Mouse (Mus musculus) heart, postnatal 36 days (tissue): ENCODE measurements around the gene Immp1l. TPM values are rescaled to one million over a fixed set of nuclear protein-coding genes. Genes with fewer than 3 reads are reported as not detected.

Experiments
- DNase-seq, 2 experiments: peaks; one replicate each; pipeline ENCODE4 v3.0.0; 2021 to 2022
- intact Hi-C: fragments of 180-260 bp; cut with DNase I; formaldehyde crosslinking; loops from one replicate; pipeline ENCODE4 v1.15.1; 2025
- microRNA-seq, 2 experiments: library from miRNA; unstranded; fragments of <30 nt; microRNA quantifications; one replicate each; pipeline ENCODE4 v1.2.0; 2021; ENCODE audit warnings: borderline number of aligned reads in 2 of 2
- total RNA-seq, 2 experiments: library from RNA; stranded (reverse); gene quantifications; 2 replicates each; pipeline ENCODE4 v1.2.3; 2021

Gene Immp1l
- total RNA-seq, 2 experiments from 2014 or later, result 98.7 to 101 TPM

- intact Hi-C loops, result loop anchor here (2.0 to 5.0 kb wide), 2 partner anchors 98 to 331 kb away; partner anchors contain the start of genes Elp4 and Immp1l
- DNase-seq, result peak; percentile 86 to 89
These were observed 98.6 kb downstream of the Immp1l start, which contains the start of gene Dnajc24 for GRCm38 (mm10) chr2:106002835-106003739. Dnajc24 (minus strand) TSS chr2:106003549.

GRCm38 (mm10) chr2:106008415-106008814 is 104.0 kb downstream of the Immp1l start:
- intact Hi-C loops, result no loop called here
- DNase-seq, result no peak

Small RNA genes within 50 kb of the gene (microRNA-seq; reads per million reads assigned to microRNA genes)
- 0 reads per million in 2 experiments for gene Gm22002

Other genes starting within 250 kb of the Immp1l start
- gene Pax6, start 235.7 kb upstream of the Immp1l start, total RNA-seq, result not detected
- gene Elp4, start 74 bp upstream of the Immp1l start, total RNA-seq, result 10 to 100 TPM; 10.4 to 13.8 TPM
- 10 to 100 TPM; 10.9 to 15.2 TPM for gene Dnajc24, start 98.9 kb downstream of the Immp1l start, total RNA-seq